Mouse (Mus musculus) C2C12 (cell line): ENCODE results near the gene Gm17482.

Experiments
- CTCF ChIP-seq: IDR thresholded peaks from one replicate; pipeline ENCODE4 v1.5.1; 2011; ENCODE audit not compliant: control insufficient read depth, insufficient read depth, insufficient read length
- MAX ChIP-seq: IDR thresholded peaks from one replicate; pipeline ENCODE4 v1.6.1; 2011; ENCODE audit warnings: mild to moderate bottlenecking, control low read depth
- MYOD1 ChIP-seq: IDR thresholded peaks from one replicate; pipeline ENCODE4 v1.6.1; 2011; ENCODE audit warnings: low read depth; ENCODE audit not compliant: control insufficient read depth, insufficient read length
- MYOG ChIP-seq: IDR thresholded peaks from one replicate; pipeline ENCODE4 v1.6.1; 2011; ENCODE audit not compliant: control insufficient read depth, insufficient read length; ENCODE audit errors: extremely low read depth
- USF1 ChIP-seq: IDR thresholded peaks from one replicate; pipeline ENCODE4 v1.6.1; 2011; ENCODE audit warnings: low read depth, mild to moderate bottlenecking, control low read depth, moderate library complexity

- TF ChIP-seq CTCF (no peak), MYOD1 (no peak), USF1 (no peak), MYOG (no peak), MAX (no peak)
Measured at GRCm38 (mm10) chr6:115241131-115241699, 14.1 kb downstream of the Gm17482 start.
